Mouse (Mus musculus) left cerebral cortex, adult 8-10 months (tissue): ENCODE measurements around the gene Klf9. TPM values are rescaled to one million over a fixed set of nuclear protein-coding genes. Genes with fewer than 3 reads are reported as not detected.
"Not testable (repeated sequence)": the region's sequence is repeated elsewhere in the genome, so short reads cannot be mapped to it uniquely, and the experiment has no call there.

Source experiments
- DNase-seq, 2 experiments: peaks; one replicate each; pipeline ENCODE4 v3.0.0; 2022; ENCODE audit warnings: low spot score in 2 of 2
- total RNA-seq, 4 experiments: library from RNA; stranded (reverse); gene quantifications; 2 replicates each; pipeline ENCODE4 v1.2.4; 2022

Gene Klf9
- total RNA-seq, 4 experiments from 2014 or later: 162 to 191 (median 170) TPM

DNA sequence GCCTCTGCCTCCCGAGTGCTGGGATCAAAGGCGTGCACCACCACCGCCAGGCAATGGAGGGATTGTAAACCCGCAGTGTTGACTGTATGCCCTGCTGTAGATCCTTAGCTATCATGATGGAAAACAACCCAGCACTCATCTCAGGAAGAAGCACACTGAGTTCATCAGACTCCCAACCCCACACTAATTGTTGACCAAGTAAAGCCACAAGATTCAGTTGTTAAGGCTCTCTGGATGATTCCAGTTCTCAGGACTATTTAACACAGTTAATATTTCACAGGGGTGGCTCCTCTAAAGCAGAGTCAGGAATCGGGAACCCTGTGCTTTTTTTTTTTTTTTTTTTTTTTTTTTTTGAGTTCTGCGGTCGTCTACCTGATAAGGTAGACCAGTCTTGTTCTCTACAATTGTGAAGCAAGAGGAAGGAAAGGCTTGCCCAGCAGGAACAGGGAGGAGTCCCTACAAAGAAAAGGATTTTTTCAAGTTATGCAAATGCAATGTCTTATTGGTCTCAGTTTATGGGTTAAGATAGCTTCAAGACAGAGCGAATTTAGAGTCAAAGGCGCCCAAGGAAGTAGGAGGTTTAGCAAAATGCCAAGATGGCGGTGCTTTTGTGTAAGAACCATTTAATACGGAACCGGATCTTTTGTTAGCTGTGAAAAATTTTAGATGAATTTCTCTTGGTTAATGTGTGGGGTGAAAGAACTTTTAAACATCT lies 1.1 kb upstream of the Klf9 start:
- DNase-seq: no peak

DNA sequence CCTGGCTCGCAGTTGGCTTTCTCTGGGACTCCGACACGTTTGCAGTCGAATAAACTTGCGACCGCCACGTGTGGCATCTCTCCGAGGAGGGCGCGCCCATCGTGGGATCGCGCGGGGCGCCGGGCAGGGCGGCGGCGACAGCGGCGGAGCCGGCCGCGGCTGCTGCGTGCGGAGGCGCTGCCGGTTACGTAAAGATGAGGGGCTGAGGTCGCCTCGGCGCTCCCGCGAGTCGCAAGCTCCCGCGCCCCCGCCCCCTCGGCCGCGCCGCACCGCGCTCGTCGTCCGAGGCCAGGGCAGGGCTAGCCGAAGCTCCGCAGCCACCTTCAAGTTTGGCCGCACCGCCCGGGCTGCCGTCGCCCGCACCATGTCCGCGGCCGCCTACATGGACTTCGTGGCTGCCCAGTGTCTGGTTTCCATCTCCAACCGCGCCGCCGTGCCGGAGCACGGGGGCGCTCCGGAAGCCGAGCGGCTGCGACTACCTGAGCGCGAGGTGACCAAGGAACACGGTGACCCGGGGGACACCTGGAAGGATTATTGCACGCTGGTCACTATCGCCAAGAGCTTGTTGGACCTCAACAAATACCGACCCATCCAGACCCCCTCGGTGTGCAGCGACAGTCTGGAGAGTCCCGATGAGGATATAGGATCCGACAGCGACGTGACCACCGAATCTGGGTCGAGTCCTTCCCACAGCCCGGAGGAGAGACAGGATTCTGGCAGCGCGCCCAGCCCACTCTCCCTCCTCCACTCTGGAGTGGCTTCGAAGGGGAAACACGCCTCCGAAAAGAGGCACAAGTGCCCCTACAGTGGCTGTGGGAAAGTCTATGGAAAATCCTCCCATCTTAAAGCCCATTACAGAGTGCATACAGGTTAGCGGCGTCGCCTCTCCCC lies 610 bp downstream of the Klf9 start:
- peak in 1 of 2 experiments; percentile 74 for DNase-seq

DNA sequence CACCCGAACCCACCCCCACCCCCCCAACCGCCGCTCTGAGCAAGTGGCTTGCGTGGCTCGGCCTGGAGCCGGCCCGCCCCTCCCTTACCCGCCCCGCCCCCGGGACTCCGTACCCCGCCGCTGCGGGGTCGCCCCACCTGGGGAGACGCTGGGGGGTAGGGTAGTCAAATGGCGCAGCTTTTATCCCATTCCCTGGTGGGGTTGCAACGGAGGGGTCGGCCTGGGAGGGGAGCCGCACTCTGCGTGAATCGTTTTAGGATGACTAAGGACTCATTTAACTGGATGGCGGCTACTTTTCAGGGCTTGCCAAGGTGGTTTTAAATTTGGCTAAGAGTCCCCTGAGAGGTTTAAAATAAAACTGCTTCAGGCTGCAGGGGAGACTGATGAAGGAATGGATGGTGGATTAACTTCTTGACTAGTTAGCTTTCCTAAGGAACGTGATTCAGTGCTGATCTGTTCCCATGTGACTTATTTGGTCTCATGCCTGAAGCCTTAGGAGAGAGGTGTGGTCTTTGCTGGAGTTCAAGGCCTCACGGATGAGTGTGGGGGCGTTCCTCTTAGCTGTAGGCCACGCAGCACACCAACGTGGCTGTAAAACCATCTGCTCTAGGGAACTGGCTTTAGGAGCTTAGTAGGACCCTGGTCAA lies 1.5 kb downstream of the Klf9 start:
- no peak for DNase-seq

DNA sequence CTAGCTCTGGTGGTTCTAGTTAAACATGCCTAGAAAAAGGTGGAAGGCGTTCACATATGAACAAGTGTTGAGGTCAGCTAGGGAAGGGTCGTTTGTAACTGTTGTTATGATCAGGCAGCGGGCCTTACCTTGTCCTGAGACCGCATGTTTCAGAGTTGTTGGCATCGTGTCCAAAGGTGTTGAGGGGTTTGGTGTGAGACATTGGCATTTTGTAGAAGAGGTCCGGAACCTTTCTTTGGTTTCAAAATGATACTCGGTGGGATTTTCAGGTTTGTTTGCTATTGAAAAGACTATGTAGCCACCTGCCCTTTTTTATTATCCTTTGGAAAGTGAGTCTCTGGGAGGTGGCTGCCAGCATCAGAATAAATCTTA lies 2.0 kb downstream of the Klf9 start:
- DNase-seq: no peak

DNA sequence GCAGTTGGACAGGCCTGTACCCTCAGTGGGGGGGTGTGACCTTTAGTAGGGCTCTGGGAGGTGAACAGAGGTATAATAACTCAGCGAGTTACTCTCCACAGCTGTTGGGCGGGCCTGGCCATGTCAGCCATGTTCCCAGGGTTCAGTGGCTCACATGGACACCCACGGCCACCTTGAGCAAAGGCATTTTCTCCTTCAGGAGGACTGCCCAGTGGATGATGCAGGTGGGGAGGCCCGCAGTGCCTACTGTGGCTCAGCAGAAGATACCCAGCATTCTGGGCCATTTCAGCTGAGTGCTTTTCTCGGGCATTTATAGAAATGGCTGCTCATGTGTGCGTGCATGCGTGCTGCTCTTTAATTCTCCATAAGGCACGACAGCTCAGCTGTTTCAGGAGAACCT lies 2.5 kb downstream of the Klf9 start:
- DNase-seq: no peak

DNA sequence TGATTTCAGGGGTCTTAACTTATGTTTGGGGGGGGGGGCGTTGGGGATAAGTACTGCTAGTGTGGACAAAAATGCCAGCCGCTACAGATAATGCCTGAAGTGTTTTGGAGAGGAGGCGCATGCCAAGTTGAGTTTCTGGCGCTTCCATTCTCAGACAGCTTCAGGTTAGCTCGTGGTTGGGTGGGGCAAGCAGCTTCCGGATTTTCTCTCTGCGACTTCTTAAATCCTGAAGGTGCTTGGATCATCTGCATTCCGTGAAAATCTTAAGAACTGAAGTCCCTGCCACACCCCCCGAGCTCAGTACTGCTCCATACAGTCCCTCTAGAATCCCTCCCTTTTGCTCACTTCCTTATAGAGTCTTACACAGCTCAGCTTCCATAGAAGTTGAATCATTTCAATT lies 3.0 kb downstream of the Klf9 start:
- DNase-seq: no peak

DNA sequence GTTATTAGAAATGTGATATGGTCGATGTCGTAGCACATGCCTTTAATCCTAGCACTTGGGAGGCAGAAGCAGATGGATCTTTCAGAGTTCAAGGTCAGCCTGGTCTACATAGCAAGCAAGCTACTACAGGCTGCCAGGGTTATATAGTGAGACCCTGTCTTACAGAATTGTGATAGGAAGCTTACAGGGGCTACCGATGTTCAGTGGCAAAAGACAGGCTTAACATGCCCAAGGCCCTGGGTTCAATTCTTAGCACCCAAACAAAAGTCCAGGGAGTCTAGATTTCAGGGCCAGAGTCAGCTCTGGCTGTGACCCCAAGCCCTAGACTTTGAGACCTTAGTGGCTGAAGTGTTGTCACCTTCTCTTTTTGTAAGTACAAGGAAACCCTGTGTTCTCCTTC lies 4.1 kb downstream of the Klf9 start:
- DNase-seq: no peak

DNA sequence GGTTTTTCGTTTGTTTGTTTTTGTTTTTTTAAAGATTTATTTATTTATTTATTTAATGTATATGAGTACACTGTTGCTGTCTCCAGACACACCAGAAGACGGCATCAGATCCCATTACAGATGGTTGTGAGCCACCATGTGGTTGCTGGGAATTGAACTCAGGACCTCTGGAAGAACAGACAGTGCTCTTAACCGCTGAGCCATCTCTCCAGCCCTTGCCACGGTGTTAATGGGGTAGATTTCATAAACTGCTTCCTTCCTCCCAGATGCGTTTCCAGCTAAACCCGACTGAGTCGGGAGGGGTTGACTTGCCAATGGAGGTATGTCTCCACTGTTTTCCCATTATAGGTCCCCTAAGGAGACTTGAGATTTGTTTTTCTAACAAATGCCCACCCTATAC lies 4.5 kb downstream of the Klf9 start:
- not testable (repeated sequence) for DNase-seq

DNA sequence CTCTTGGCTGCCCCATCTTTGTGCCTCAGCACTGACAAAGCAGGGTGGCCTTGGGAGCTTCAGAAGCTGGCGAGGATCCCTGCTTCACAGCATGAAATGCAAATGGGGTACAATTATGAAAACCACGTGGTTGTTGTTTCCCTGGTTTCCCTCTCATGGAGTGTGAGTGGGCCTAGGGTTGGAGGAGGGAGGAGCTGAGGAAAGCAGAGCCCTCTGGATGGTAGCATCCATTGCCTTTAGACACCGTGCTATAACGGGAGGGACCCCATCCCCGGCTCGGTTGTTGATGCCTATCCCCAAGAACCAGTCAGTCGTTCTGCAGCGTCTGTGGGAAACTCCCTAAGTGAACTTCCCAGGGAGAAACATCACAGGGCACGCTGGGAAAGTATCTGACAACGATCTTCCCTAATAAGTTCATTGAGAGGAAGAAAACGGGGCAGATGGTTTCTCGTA lies 5.4 kb downstream of the Klf9 start:
- DNase-seq: peak in 1 of 2 experiments; percentile 79

DNA sequence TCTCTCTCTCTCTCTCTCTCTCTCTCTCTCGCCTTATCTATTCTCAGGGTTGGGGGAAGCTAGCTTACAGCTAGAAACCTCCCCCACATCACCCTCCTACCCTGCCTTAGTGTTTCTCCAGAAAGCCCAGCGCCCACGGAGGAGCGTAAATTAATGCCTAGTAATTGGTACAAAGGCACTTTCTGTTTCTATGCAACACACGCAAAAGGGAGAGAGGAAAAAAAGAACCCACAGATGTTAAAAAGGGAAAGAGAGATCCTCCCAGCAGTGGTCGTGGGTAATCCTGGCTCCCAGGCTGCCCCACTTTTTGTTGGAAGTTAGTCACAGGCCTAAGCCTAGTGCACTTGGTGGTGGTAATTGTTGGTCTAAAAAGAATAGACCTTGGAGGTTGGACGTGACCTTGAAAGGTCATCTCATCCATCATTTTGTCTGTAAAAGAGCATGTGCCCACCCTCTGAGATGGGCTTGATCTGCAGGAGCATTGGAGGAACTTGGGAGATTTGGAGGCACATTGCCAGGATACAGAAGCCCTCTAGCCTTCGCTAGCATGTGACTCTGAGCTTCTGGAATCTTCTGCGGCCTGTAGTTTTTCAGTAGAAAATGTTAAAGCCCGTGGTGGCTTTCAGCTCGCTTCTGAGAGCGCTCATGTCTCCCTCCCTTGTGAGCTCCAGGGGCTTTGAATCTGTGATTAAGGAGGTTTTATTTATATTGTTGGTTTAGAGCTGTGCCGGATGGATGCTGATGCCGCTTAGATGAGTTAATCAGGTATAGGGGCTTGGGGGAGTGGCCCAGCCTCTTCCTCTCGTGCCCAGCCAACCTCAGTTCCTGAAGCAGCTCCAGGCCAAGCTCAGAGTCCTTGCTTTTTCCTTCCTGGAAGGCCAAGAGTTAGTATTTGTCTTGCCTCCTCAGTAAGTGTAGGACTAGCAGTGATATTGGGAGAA lies 6.3 kb downstream of the Klf9 start:
- DNase-seq: peak in 1 of 2 experiments; percentile 66

DNA sequence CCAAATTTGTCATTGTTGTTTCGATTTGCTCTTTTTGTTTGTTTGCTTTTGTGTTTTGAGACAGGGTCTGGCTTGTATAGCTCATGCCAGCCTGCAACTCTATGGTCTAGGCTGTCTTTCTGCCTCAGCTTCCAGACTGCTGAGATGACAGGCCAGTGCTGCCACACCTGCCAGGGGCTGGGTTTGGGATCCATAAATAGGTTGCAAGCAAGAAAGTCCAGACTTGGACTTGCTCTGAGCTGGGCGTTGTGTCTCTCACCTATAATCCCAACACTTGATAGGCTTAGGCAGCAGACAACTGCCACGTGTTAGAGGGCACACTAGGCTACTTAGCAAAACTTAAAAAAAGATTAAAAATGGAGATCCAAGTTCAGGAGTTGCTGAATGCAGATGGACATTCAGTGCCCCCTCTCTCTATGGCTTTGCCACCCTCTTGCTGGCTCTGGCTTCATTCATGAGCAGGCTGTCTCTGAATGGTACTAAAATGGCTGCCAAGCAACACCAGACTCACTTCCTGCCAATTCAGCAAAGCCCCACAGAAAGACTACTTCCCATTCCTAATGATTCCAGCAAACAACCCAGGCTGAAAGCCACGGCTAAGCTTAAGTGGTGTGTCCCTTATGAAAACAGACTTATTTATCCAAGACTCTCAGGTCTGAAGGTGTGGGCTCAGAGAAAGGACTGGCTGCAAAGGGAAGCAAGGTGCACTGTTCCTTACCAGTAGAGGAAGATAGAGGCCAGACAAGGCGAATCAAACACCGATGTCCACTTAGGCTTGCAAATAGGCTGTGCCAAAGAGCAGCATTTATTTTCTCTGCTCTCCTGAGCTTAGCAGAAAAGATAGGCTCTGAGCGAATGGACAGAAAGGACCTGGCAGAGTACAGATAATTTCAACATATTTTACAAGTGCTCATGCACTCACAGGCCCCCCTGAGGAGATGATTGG lies 8.7 kb downstream of the Klf9 start:
- no peak for DNase-seq

DNA sequence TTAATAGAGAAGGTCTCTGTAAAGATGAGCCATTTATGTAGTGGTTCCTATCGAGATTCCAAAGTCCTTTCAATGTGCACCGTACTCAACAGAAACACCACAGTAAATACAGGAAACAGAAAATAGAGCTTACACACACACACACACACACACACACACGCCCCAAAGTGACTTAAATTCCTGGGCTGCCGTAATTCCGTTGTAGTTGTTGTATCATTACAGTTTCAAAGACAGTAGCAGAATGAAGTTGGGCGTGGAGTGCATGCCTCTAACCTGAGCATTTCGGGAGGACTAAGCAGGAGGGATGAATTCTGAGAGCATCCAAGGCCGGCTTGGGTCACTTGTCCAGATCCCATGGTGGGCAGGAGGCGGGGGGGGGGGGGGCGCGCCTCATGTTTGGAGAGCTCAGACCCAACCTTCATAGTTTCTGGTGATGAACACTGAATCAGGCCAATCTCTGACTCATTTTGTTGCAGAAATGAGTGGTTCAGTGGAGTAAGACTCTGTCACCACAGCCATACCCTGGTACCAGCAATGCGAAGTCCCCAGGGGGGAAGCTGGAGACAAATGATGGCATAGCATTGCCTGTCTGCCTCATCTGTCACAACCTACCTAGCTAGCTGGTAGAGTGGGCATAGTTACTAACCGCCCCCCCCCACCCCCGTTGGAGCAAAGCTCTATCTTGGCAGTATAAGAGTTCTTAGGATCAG lies 9.7 kb downstream of the Klf9 start:
- no peak for DNase-seq

DNA sequence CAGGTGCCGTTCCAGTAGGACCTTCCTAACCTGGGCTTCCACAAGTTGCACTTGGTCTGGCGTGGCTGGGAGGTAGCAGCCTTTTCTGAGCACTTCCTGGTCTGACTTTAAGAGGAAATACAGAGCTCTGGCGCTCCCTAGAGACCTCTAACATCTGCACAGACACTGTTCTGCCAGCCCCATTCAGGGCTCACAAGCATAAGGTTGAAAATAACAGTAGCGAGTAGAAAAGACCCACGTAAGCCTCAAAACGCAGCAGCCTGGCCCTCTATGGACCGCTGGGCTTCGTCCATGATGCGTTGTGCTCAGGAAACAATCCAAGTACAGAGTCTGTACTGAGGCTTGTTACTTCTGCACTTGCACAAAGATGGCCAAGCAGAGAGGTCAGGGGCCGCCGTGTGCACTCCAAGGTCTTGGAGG lies 10.6 kb downstream of the Klf9 start:
- no peak for DNase-seq

DNA sequence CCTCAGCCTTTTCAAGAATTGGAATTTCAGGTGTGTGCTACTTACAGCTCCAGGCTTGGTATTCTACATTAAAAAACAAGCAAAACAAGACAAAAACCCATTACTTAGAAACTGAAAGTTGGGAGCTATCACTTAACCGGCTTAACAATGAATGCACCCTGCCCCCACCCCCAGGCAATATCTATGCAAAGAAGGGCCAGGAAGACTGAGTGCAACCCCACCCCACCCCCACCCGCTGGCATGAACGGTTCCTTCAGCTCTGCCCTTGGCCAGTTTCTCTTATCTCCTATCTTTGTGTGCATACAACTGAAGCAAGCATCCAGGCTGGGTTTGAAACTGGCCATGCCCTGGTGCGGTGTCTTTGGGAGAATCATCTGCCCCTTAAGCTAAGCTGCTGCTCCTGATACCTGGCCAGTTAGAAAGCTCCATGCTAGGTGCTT lies 11.2 kb downstream of the Klf9 start:
- no peak for DNase-seq

DNA sequence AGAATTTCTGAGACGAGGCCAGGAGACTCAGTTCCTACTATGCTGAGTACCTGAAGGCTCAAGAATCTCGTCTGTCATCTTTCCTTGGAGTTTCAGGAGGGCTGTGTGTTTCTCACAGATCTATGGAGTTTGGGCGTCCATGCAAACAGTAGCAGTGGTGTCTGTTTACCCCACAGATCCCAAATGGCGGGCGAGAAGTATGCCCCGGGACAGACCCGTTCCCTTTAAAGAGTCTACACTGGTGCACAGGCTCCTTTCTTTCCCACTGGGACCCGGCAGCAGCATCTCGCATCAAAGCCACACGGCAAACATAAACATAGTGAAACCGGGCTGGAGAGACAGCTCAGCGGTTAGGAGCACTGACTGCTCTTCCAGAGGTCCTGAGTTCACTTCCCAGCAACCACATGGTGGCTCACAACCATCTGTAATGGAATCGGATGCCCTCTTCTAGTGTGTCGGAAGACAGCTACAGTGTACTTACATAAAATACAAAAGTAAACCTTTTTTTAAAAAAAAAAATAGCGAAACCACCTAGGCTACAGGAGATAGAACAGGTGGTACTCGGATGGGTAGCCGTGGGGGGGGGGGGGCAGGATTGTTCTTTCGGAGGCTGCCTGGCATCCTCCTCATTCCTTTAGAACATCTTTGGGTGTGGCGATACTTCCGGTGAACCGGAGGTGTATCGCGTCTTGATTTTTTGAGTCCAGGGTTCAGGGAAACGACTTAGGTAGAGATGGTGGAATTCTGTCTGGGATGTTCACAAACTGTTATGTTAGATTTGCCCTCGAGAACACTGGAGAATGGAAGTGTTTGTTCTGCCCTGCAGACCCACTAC lies 12.0 kb downstream of the Klf9 start:
- DNase-seq: no peak

DNA sequence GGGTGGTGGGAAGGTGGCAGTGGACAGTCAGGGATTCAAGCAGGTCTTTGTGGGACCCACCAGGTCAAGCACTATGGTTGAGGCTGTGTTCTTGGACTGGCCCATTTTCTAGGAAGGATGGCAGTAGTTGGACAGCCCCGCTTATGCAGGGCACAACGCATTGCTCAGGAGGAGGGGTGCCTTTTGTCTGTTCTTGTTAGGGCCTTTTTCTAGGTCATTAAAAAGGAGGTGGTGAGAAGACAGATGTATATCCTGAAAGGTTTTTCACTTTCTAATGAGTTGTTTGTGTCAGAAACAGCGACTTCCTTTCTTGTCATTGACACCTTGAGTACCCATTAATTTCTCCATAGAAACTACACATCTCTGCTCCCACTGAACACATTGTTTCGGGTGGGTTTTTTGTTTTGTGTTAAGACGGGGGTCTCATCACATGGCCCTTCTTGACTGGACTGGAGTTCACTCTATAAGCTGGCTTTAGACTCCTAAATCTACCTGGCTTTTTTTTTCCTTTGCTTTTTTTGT lies 12.6 kb downstream of the Klf9 start:
- DNase-seq: no peak

DNA sequence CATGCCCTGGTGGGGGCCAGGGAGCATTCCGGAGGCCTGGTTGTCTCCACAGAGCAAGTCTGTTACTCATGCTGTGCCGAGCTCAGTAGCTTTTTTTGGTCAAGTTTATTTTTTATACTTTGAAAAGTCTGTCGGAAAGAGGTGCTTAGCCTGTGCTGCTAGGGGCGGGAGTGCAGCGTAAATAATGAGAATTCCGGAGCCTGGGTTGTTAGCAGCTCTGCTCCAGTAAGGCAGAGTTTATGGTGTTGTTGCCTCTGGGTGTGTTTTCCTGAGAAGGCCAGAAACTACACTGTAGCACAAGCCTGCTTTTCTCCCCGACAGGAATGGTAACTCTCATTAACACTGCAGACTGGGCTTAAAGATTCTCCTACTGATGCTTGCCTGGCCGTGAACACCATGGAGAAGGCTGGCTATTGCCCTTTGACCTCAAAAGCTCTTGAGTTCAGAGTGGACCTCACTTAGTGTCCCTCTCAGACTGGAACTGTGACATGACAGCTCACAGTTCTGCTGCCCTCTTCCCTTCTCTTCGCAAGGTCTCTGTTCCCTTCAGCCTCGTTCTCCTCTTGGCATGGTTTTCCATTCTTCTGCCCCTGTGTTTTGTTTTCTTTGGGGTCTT lies 18.9 kb downstream of the Klf9 start:
- DNase-seq: no peak

DNA sequence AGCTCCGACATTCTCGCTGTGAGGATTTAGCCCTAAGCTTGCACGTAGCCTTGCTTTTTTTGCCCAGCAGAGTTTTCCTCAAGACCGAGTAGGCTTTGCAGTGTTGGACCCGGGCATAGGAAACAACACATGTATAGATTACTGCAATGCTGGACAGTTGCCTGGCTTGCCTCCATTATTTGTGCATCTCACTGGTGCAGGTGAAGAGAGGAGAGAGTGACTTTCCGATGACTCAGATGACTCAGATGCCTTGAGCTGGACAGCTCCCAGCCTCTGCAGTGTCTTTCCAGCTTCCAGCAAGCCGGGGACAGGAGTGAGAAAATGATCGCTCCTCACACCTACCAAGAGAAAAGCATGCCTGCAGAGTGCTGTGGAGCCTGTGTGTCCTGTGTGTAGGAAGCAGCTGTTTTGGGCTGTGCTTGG lies 21.4 kb downstream of the Klf9 start:
- DNase-seq: peak in 1 of 2 experiments; percentile 77
